Mouse (Mus musculus) thymus, postnatal 14 days (tissue): ENCODE results near the gene Hhat.

Experiments
- DNase-seq: peaks from one replicate; pipeline ENCODE4 v3.0.0; 2021

Hhat gene

DNA sequence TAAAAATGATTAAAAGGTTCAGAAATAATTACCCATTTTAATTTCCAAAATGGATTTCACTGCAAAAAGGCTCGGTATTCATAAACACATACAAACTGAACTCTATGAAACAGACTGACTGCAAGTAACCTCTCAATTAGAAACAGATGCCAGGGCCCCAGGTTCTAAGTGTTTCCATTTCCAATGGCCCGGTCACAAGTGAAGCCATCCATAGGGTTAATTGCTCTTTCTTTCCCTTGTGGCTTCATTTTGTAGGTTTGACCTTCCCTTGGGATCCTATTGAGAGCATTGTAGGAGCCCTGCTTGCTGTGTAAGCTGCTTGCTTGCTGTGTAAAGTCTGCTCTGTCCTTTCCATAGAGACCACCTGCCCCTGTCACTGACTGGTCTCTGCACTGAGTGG is 123.7 kb downstream of the Hhat start:
- no peak for DNase-seq

DNA sequence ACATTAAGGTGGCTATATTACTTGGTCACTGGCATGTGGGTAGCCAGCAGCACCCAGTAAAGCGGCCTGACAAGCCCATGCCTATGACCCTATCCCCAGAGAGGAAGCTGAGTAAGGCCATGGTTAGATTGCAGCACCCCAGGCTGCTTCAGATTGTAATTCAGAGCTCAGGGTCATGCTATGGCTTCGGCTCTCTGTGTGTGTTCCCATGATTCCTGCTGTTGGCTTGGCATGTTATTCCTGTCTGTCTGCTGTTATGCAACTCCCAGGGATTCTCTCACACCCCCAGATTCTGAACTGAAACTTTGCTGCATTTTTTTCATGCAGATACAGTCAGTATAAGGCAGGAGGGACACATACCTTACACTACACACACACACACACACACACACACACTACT is 128.9 kb downstream of the Hhat start:
- DNase-seq: no peak

DNA sequence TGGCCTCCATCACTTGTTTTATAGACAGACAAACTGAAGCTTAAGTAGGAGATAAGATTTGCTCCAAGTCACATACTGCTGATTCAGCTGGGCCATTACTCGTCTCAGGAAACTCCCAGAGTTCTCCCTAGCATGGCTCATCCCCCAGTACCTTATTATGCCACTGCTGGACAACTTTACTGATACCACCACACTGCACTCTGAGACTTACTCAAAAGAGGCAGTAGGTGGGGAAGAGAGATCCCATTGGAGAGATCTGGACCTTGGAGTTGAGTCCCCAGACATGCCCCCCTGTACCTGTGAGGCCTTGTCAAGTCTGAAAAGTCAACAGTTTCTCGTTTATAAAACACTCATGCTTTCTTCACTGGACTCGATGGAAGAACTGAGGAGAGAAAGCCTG is 131.8 kb downstream of the Hhat start:
- no peak for DNase-seq

DNA sequence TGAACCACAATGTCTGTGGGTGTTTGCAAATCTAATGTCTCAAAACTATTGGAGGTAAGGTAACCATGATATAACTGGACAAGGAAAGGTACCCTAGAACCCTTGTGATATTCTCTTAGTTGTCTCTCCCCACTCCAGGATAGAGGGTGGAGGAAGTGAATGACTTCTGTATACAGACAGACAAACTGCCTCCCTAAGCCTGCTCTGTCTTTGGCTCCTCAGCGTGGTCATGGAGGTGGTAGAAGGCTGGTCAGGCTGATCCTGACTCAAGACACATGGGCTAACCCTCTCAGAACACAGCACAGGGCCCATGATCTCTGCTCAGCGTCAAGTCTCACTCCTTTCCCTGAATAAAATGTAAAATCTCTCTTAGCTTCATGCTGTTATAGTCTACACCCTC is 149.2 kb downstream of the Hhat start:
- no peak for DNase-seq

DNA sequence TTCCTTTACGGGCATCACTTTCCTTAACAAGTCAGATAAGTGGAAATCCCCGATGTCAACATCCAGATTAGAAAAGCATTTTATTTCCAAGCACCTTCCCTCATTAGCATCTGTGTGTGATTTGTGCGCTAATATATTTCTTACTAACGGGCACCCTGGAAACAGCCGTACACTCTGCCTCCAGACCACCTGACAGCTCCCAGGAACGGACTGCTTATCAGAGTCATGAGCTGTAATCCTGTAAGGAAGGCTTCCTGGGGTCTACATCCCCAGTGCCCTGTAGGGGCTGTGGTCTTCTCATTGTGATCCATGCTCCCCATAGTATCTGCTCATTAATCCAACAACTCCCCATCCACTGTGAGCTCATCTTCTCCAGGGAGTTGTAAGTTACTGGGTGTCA is 157.8 kb downstream of the Hhat start:
- no peak for DNase-seq

DNA sequence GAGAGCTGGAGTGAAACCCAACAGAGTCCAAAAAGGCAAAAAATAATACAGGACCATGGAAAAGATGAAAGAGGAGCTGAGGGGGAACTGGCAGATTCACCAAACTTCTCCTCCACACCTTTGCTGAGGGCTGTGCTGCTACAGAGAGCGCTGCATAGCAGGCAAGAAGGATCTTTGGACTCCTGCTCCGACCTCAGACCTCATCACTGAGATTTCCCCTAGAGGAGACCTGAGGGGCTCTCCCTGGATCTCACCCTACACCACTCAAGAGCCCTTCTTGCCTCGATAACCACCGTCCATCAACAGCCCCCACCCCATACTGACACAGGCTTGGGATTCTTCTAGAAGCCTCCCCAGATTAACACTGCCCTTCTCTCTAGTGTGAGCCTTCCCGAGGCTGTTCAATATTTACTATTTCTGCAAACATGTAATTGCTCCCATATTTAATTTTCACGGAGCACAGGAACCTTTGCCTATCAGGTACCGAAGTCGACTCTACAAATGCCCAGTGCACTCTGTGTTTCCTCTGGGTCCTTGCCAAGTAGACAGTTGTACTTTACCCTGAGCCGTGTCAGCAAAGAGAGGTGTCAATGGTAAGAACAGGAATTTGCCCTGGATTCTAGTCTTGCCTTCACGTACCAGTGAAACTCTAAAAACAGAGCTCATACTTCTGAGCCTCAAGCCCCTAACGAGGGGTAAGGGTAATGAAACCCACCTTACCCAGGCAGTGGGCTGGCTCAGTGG is 158.9 kb downstream of the Hhat start:
- DNase-seq: no peak

DNA sequence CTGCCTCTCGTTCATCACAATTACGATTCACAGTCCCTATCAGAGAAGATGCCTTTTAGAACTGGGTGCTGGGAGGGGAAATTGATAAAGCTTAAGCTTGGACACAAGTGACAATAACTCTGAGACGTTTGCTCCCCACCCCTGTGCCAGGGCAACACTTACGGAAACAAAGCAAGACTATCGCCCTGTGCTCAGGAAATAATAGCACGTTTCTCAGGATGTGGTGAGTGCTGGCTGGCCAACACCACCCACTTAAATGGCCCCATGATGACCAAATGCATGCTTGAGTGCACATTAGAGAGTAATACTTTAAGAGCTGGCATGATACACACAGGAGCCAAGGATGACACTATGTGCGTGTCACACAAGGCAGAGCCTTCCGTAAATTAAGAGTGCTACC is 164.1 kb downstream of the Hhat start:
- DNase-seq: no peak

DNA sequence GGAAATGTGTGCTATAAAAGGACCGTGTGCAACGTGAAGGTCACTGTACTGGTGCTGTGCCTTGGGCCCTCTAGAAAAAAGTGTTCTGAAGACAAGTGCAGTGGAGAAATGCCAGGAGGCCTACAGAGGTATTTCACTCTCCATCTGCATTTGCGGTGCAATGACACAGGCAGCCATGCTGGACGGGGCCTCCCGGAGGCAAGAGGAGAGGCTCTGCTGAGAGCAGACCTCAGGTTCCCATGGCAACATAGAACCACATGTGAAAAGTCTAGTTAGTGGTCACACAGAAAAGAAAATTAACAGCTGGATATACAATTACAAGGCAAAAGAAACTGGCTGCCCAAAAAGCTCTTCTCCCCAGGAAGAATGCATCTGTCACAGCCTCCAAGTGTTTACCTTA is 166.6 kb downstream of the Hhat start:
- DNase-seq: no peak

DNA sequence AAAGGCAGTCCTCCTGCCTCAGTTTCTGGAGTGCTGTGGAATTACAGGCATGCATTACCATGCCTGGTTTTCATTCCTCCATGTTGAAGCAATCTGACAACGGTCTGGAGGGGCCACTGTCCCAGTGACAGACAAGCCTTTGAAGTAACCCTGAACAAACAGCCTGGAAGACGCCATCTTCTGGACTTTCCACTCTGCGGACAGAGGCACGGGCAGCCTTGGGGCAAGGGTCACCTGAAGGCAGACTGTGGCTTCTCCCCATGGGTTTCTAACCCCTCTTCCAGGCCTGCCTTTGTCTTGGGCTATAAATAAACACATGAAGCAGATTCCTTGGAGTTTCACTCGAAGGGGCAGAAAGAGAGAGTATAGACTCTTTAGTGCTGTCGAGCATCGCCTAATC is 167.5 kb downstream of the Hhat start:
- DNase-seq: no peak

DNA sequence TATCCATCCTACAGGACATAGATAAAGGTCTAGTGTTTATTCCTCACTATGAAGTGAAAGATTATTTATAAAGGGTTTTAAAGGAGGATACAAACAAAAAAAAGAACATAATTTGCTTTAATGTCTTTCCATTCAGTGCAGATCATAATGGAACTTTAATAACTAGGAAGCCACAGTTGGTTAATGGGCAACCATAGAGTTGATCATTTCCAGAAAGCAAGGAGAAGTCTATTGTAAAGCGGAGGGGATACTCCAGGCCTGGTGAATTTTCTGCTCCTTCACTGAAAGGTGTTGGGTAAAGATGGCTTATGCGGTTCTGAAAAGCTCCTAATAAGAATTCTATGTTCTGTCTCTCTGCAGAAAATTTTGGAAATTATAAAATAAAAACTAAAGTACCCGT is 169.8 kb downstream of the Hhat start:
- no peak for DNase-seq

DNA sequence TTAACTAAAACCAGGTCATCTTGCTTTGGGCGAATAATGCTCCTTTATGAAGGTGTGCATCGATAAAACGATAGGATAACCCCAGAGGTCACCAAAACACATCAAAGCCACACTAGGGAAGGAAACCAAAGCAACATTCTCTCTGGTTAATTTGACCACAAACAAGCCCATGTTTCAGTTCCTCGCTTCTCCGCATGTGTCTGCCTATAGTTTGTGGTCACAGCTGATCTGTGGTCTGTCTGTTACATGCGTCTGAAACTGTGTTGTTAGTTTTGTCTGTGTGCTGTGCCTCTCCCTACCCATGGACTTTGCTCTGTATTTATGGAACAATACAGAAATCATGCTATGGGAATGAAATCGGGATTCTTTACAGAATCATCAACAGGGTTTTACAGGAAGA is 171.3 kb downstream of the Hhat start:
- DNase-seq: no peak

DNA sequence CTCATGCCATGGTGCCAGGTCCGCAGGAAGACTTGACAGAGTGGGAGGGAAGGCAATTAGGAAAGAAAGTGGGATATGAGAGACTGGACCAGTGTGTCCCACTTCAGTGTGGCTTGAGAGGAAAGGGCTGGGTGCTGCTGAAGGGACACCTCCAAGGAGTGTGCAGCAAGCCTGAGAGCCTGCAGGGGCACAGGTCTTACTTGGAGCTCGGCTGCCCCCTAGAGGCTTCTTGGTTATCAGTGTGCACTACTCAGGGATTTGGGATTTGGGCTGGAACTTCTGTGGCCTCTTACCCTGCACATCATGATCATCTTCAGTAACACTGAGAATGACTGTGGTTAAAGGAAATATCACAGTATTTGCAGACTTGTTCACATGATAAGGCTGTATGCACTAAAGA is 172.6 kb downstream of the Hhat start:
- DNase-seq: peak; percentile 51

DNA sequence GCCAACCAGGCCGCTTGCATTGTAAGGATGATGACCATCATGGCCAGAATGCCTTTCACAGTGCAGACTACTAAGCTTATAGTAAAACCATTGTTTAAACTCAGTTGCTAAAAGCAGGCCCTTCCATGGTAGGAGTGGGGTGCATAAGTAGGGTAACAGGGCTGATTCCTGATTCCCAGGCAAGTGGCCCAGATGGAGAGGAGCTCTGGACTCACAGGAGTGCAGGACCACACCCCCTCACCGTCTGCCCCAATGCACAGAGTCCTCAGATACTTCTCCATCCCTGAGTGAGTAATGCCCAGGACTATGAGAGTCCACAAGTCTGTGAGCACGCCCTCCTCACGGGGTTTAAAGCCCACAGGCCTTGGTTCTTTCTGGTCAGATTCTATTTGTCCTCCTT is 175.6 kb downstream of the Hhat start:
- no peak for DNase-seq

DNA sequence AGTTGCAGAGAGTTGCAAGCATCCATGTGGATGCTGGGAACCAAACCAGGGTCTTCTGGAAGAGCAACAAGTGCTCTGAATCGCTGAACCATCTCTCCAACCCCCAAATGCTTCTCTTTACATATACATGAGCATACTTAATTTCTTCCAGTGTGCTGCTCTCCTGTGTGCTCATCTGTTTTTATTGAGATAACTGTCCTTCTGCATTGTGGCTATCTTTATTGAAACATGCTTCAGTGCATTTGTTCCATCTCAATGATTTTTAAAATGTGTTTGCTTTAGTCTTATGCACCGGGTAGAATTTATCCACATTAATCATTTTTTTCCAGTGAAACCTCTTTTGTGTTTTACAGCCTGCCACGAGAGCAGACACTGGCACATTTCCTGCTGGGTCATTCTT is 177.5 kb downstream of the Hhat start:
- no peak for DNase-seq

DNA sequence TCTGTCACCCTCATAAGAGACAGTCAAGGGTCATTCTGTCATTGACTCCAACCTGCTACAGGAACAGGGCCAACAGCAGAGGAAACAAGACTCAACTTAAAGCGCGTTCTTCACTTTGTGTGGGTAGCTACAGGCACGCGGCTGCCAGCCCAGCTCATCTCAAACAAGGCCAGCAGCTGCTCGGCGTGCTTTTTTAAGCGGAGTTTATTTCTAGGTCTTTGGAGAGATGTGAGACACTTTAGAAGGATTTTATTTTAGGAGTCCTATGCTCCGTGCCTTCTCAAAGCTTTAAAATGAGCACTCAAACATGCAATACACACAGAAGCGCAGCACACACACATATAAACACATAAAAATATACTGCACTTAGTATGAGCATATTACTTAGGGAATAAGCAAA is 183.6 kb downstream of the Hhat start:
- DNase-seq: no peak

DNA sequence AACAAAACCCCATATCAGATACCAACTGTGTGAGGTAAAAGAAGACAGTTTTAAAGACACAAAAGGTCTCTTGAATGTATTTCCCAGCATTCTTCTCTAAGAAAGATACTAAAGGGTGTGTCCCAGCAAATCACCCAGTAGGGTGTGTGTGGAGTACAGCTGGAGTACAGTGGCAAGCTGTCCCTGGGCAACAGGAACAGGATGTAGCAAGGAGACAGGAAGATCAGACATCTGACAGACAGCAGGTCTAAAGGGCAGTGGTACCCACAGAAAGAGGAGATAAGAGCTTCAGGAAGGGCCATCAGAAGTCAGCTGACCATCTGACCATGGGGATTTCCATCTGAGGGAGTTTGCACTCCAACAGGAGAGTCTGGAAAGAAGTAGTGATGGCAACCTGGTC is 185.7 kb downstream of the Hhat start:
- DNase-seq: no peak

DNA sequence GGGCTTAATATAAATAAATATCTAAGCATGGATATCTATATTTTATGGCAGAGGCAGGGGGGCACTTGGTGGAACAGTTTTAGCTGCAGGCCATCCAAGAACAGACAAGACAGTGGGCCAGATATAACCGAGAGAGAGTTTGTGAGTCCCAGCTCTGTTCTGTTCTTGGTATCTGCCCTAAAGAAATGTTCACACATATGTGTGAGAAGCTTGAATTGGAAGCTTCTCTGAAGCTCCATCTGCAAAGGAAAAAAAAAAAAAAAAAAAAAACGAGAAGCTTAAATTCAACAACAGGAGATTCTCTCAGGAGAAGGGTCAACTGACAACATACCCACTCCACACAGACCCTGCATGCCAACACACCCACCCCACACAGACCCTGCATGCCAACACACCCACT is 188.1 kb downstream of the Hhat start:
- DNase-seq: no peak

DNA sequence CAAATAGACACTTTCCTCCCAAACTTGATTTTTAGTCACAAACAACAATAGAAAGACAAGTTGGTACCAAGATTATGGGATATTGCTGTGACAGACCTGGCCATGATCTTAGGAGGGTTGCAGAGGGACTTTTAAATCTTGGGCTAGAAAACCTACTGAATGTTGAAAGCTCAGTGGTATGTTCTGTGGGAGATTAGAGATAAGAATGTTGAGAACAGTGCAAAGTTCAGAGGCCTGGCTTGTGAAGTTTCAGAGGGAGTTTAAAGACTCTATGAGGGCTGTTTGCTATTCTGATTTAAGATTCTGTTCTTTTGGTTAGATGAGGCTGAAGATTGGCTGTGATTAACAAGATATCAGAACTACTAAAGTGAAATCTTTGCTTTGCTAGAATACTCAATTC is 206.3 kb downstream of the Hhat start:
- no peak for DNase-seq

DNA sequence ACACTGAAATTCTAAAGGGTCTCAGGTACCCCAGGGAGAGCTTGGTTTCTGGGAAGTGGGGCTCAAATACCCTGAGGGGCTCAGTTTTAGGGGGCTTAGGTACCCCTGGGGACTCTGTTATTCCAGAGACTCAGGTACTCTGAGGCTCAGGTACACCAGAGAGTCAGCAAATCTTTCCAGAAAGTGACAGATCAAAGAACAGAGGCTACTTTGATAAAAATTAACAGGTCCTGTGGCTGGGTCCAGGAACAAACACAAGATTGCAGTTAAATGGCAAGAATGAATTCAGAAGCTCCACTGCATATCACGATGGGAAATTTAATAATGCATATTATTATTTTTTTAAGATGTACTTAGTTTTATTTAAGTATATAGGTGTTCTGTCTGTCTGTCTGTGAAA is 211.7 kb downstream of the Hhat start:
- DNase-seq: no peak

DNA sequence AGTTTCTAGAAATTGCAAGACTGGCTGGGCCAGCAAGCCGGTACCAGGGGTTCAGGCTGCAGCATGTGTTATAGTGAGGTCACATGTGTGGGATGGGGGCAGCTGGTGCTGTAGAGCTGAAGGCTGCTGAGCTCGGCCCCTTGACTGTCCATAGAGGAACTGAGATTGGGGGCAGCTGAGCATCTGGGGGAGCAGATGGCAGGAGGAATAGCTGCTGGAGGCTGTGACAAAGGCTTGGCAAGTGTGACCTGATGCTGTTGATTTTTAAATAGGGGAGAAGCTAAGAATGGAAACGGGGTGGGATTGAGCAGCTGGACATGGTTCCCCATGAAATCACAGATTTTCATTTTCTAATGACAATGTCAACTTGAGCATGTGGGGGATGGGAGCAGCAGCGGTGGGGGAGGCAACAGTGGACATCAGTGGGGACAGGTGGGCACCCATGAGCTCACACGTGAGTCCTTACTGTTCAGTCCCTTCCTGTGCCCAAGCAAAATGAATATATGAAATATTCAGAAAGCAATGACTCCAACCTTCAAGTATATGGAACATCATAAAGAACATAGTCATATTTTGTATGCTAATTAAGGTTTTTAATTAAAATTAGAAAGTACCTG is 212.9 kb downstream of the Hhat start:
- no peak for DNase-seq

DNA sequence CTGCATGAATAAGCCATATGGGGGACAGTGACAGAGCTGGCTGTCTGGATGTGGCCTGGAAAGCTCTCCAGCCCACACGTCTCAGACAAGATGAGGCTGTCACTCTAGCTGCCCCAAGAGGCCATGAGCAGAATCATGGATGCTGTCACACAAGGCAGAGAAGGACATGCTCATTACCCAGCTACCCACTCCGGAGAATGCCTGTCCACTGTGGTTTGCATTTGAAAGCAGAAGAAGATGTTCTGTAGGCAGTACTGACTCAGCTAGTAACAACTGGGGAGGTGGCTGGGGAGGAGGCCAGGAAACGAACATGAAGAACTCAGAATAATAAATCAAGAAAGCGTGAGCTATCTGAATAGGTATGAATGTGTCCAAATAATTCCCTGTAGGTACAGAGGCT is 215.5 kb downstream of the Hhat start:
- no peak for DNase-seq

DNA sequence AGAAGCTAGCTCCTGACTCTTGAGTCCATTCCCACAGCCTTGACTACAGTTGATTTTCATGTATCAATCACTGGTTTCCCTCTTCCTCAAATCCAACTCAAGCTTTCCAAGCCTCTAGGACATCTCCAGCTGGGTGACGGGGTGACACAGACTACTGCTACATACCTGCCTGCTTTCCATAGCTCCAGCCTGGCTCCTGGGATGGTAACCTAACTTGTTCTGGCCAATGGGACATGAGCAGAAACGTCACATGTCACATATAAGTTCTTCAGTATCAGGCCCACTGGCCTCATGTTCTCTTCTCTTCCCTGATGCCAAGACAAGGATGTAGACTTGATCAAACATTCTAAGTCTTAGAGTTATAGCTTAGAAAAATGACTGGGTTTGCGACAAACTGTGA is 220.5 kb downstream of the Hhat start:
- DNase-seq: no peak

DNA sequence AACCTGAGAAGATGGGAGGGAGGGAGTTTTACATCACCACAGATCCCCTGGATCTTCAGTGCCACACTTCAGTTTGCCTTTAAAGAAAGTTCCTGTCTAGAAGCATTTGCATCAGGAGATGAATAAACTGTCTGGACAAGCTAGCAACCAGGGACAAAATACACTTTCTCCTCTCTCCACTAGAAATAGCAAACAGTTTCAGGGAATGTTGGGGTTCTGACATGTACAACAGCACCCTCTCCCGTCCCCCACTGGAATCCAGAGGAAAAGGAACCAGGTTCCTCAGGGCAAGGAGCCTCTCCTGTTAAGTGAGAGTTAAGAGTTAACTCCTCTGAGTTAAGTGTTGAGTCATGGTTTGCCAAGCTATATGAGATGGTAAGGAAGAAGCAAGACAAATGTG is 224.2 kb downstream of the Hhat start:
- DNase-seq: no peak

DNA sequence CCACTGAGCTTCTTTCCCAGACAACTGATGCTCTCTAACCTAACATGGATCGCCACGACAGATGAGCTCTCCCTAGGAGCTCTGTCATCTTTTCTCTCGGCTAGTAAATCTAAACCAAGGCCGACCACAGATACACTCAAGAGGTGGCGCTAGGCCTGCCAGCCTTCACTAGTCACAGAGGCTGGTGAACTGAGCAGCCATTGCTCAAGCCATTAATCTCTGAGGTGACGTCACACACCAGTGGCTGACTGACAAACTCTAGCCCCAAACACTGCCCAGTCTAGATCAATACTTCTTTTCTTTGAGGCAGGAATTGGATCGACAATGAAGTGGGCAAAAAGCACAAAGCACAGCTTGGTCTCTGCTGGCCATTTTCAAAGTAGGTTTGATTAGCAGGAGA is 226.1 kb downstream of the Hhat start:
- DNase-seq: no peak

DNA sequence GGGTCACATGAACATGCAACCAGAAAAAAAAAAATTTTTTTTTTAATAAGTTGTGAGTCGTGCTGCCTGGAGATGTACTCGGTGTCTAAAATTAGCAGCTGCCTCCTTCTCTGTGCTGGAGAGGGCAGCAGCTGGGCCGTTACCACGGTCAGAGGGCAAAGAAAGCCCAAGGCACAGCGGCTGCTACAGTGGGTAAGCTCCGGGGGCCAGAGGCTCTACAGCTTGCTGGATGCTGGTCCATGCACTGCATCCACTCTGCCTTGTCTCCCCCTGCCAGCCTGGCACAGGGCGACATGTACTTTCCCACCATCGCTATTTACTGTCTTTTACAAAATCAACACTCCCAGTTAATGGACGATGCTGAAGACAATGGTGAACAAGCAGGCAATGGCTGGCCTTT is 226.9 kb downstream of the Hhat start:
- DNase-seq: no peak
